Mouse (Mus musculus): ENCODE results near the gene Per2. TPM values are rescaled to one million over a fixed set of nuclear protein-coding genes. Genes with fewer than 3 reads are reported as not detected.

Per2 gene
- polyA plus RNA-seq, 1 experiment, result 1.8 TPM

- Histone ChIP-seq H3K27me3 (ENCODE audit: control insufficient read depth, insufficient read depth, insufficient read length) (no peaks in the 10 kb centered on the region), H3ac (ENCODE audit: control insufficient read depth, insufficient read length) (no peak overlapping the region), H3K4me2 (ENCODE audit: low read depth) (no peak overlapping the region), H3K4me3 (no peak overlapping the region), H3K79me2 (ENCODE audit: control insufficient read depth, insufficient read depth) (no peaks in the 10 kb centered on the region), H3K36me3 (ENCODE audit: control insufficient read depth, insufficient read depth) (peaks cover 81% of the 10 kb centered on the region)
- 0 out of 2 replicates have a peak, but pooled peaks have one; percentile 12 for TF ChIP-seq CEBPB (IDR thresholded peaks at IDR 0.05; ENCODE audit: insufficient read depth, poor library complexity, severe bottlenecking)
- TF ChIP-seq TCF3 (IDR thresholded peaks at IDR 0.05; ENCODE audit: insufficient read length, low read depth), result no peak
Observed at GRCm38 (mm10) chr1:91380453-91381090, 78.6 kb downstream of the Per2 start.

DNA sequence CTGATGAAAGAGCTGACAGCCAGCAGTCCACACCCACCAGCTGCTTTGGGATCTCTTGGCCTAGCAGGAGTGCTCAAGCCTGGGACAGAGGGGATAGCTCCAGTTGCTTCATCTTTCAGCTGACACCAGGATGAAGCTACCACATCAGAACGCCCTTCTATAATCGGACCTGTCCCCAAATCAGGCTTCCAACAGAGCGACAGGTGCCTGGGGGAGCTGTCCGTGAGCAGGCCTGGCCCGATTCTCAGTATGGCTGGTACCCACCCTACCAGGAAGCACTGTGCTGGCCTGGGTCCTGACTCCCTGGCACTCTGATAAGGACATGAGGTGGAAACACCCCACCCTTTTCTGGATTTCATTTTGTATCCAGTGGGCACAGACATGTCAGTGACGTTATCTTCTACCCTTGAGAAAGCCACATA is 85.7 kb downstream of the Per2 start:
- Histone ChIP-seq H3K27me3 (ENCODE audit: control insufficient read depth, insufficient read depth, insufficient read length) (no peaks in the 10 kb centered on the region), H3ac (ENCODE audit: control insufficient read depth, insufficient read length) (no peak overlapping the region)
- TF ChIP-seq MYOG (IDR thresholded peaks at IDR 0.05; ENCODE audit: control insufficient read depth in 1 of 3, insufficient read depth in 1 of 3, insufficient read length in 2 of 3, low read depth in 2 of 3) (peak; percentile 53 to 93 (median 80)), SRF (IDR thresholded peaks at IDR 0.05; ENCODE audit: control insufficient read depth, insufficient read length, low read depth) (no peak), TCF3 (IDR thresholded peaks at IDR 0.05; ENCODE audit: insufficient read length, low read depth) (no peak), MYOD1 (IDR thresholded peaks at IDR 0.05; ENCODE audit: control insufficient read depth in 1 of 3, insufficient read length in 2 of 3, low read depth in 2 of 3) (peak; percentile 25 to 90 (median 83)), REST (IDR thresholded peaks at IDR 0.05; ENCODE audit: insufficient read depth, insufficient read length) (no peak), TCF12 (IDR thresholded peaks at IDR 0.05; ENCODE audit: insufficient read depth, poor library complexity, severe bottlenecking) (peak; percentile 63), POLR2A (IDR thresholded peaks at IDR 0.05; ENCODE audit: insufficient read length, low read depth) (no peak), MAX (IDR thresholded peaks at IDR 0.05; ENCODE audit: low read depth) (no peak), CEBPB (IDR thresholded peaks at IDR 0.05; ENCODE audit: insufficient read depth, poor library complexity, severe bottlenecking) (no peak), POLR2AphosphoS2 (IDR thresholded peaks at IDR 0.05; ENCODE audit: insufficient read length, low read depth) (peak; percentile 55), USF1 (IDR thresholded peaks at IDR 0.05; ENCODE audit: low read depth) (no peak), E2F4 (IDR thresholded peaks at IDR 0.05; ENCODE audit: insufficient read depth) (no peak)

DNA sequence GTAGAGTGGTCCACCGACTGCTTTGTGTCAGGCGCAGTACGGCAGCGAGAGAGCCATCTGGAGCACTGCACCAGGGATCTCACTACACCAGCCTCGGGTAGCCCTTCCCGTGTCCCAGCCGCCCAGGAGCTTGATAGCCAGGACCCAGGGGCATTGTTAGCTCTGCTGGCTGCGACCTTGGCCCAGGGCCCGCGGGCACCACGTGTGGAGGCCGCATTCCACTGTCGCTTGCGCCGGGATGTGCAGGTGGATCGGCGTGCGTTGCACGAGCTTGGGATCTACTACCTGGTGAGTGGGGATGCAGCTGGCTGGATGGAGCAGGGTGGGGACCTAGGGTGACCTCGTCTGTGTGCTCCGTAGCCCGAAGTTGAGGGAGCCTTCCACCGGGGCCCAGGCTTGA is 89.1 kb downstream of the Per2 start:
- Histone ChIP-seq H3K79me2 (ENCODE audit: control insufficient read depth, insufficient read depth) (no peaks in the 10 kb centered on the region), H3K27me3 (ENCODE audit: control insufficient read depth, insufficient read depth, insufficient read length) (no peaks in the 10 kb centered on the region), H3K4me3 (no peak overlapping the region), H3ac (ENCODE audit: control insufficient read depth, insufficient read length) (no peak overlapping the region), H3K36me3 (ENCODE audit: control insufficient read depth, insufficient read depth) (peaks cover 12% of the 10 kb centered on the region), H3K4me2 (ENCODE audit: low read depth) (no peak overlapping the region)
- TF ChIP-seq TCF3 (IDR thresholded peaks at IDR 0.05; ENCODE audit: insufficient read length, low read depth), result no peak
- no peak for TF ChIP-seq MYOG (IDR thresholded peaks at IDR 0.05; ENCODE audit: control insufficient read depth in 1 of 3, insufficient read depth in 1 of 3, insufficient read length in 2 of 3, low read depth in 2 of 3)
- no peak for TF ChIP-seq MAX (IDR thresholded peaks at IDR 0.05; ENCODE audit: low read depth)
- TF ChIP-seq CEBPB (IDR thresholded peaks at IDR 0.05; ENCODE audit: insufficient read depth, poor library complexity, severe bottlenecking), result no peak
- TF ChIP-seq POLR2A (IDR thresholded peaks at IDR 0.05; ENCODE audit: insufficient read length, low read depth), result peak; percentile 29
- TF ChIP-seq SRF (IDR thresholded peaks at IDR 0.05; ENCODE audit: control insufficient read depth, insufficient read length, low read depth), result no peak
- TF ChIP-seq REST (IDR thresholded peaks at IDR 0.05; ENCODE audit: insufficient read depth, insufficient read length), result no peak

More for the DNA sequence above, 85.7 kb downstream of the Per2 start:
- Histone ChIP-seq H3K79me2 (ENCODE audit: control insufficient read depth, insufficient read depth) (no peaks in the 10 kb centered on the region), H3K4me3 (no peak overlapping the region), H3K4me2 (ENCODE audit: low read depth) (no peak overlapping the region), H3K36me3 (ENCODE audit: control insufficient read depth, insufficient read depth) (peaks cover 45% of the 10 kb centered on the region)

- no peaks in the 10 kb centered on the region for H3K27me3 ChIP-seq (ENCODE audit: control insufficient read depth, insufficient read depth, insufficient read length)
- H3K79me2 ChIP-seq (ENCODE audit: control insufficient read depth, insufficient read depth), result no peaks in the 10 kb centered on the region
- no peak overlapping the region for H3K4me2 ChIP-seq (ENCODE audit: low read depth)
- peaks cover 8% of the 10 kb centered on the region for H3K36me3 ChIP-seq (ENCODE audit: control insufficient read depth, insufficient read depth)
- no peak overlapping the region for H3K4me3 ChIP-seq
- peak in 1 of 3 experiments; percentile 52 for TF ChIP-seq MYOG (IDR thresholded peaks at IDR 0.05; ENCODE audit: control insufficient read depth in 1 of 3, insufficient read depth in 1 of 3, insufficient read length in 2 of 3, low read depth in 2 of 3)
- peak in 1 of 3 experiments; percentile 68 for TF ChIP-seq MYOD1 (IDR thresholded peaks at IDR 0.05; ENCODE audit: control insufficient read depth in 1 of 3, insufficient read length in 2 of 3, low read depth in 2 of 3)
- no peak for TF ChIP-seq E2F4 (IDR thresholded peaks at IDR 0.05; ENCODE audit: insufficient read depth)
- H3ac ChIP-seq (ENCODE audit: control insufficient read depth, insufficient read length), result no peak overlapping the region
Observed at GRCm38 (mm10) chr1:91369408-91369807, 89.7 kb downstream of the Per2 start.

DNA sequence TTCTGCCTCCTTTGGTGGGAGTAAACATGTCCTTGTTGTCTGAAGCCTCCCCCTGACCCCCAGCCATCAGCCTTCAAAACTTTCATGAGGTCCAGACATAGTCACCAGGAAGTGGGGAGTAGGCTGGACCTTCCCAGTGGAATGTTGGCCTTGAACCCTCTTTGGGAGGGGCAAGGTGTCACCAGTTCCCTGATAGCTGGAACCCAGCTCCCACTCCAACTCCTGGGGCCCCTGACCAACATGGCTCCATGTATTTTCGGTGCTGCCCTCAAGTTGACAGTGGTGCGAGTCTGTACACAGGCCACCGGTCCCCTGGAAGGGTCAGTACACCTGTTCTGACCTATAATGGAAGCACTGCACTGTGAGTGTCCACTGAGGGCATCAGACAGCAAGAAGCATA is 91.8 kb downstream of the Per2 start:
- Histone ChIP-seq H3K4me3 (peak overlapping the region; percentile 28), H3ac (ENCODE audit: control insufficient read depth, insufficient read length) (no peak overlapping the region), H3K79me2 (ENCODE audit: control insufficient read depth, insufficient read depth) (no peaks in the 10 kb centered on the region), H3K4me2 (ENCODE audit: low read depth) (peak overlapping the region; percentile 69), H3K36me3 (ENCODE audit: control insufficient read depth, insufficient read depth) (peaks cover 8% of the 10 kb centered on the region), H3K27me3 (ENCODE audit: control insufficient read depth, insufficient read depth, insufficient read length) (no peaks in the 10 kb centered on the region)
- TF ChIP-seq POLR2AphosphoS2 (IDR thresholded peaks at IDR 0.05; ENCODE audit: insufficient read length, low read depth) (no peak), MYOG (IDR thresholded peaks at IDR 0.05; ENCODE audit: control insufficient read depth in 1 of 3, insufficient read depth in 1 of 3, insufficient read length in 2 of 3, low read depth in 2 of 3) (no peak), CEBPB (IDR thresholded peaks at IDR 0.05; ENCODE audit: insufficient read depth, poor library complexity, severe bottlenecking) (no peak), TCF3 (IDR thresholded peaks at IDR 0.05; ENCODE audit: insufficient read length, low read depth) (no peak), MAX (IDR thresholded peaks at IDR 0.05; ENCODE audit: low read depth) (no peak), POLR2A (IDR thresholded peaks at IDR 0.05; ENCODE audit: insufficient read length, low read depth) (no peak), REST (IDR thresholded peaks at IDR 0.05; ENCODE audit: insufficient read depth, insufficient read length) (no peak), E2F4 (IDR thresholded peaks at IDR 0.05; ENCODE audit: insufficient read depth) (no peak), USF1 (IDR thresholded peaks at IDR 0.05; ENCODE audit: low read depth) (no peak), SRF (IDR thresholded peaks at IDR 0.05; ENCODE audit: control insufficient read depth, insufficient read length, low read depth) (no peak), TCF12 (IDR thresholded peaks at IDR 0.05; ENCODE audit: insufficient read depth, poor library complexity, severe bottlenecking) (no peak), MYOD1 (IDR thresholded peaks at IDR 0.05; ENCODE audit: control insufficient read depth in 1 of 3, insufficient read length in 2 of 3, low read depth in 2 of 3) (no peak)
